Mouse (Mus musculus) mature B cell (primary cell): ENCODE results near the gene Ppp1r18.

Experiments
- in situ Hi-C: fragments of 300-500 bp; cut with MboI; formaldehyde crosslinking; loops from 2 replicates; pipeline ENCODE4 v1.14.3; 2019

Ppp1r18 gene

DNA sequence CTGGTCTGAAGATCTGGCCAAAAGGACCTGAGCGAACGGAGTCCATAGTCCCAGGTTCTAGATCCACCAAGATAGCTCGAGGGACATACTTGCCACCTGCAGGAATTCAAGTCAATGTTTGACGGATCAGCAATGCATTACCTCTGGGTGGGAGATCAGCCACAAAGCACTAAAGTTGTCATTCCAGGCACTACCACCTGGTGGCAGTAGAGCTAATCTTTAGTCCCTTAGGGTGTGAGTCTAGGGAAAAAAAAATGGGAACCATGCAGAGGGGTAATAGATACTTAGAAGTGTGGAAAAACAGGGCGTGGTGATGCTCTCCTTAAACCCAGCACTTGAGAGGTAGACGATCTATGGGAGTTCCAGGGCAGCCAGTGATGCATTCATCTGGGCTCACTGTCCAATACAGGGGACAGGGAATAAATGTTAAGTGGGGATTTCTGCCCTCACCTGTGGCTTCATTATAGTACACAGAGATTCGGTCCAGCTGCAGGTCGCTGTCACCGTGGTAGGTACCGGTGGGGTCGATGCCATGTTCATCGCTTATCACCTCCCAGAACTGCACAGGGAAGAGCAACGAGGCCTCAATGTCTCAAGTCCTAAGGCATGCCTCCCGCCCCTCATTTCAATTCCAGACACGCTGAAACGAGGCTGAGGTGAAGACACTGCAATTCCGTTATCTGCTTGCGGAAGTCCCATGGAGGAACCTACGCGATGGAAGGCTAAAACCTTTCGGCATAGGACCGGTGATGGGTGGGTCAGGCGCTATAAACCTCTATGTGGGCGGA is 29.0 kb upstream of the Ppp1r18 start:
- in situ Hi-C loops = loop anchor here (5.0 to 10.0 kb wide), 3 partner anchors 36 to 158 kb away; partner anchors contain the start of genes Mrps18b and Ppp1r10

DNA sequence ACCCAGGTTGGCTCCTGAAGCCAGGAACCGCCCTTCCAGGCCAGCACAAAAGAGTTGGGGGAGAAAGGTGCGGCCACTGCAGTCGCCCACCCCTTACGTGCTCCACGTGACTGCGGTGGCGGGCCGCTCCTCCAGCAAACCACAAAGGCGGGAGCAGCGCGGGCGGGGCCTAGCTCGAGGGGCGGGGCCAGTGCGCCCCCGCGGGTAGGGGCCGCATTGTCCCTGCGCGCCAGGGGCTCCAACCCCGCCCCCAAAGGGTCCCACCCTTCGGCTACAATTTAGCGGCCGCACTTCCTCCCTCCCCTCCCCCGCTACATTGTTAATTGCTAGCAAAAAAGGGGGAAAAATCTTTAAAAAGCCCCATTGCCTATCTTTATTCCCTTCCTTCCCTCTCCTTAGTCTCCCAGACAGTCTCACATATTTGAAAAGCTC is 28.4 kb upstream of the Ppp1r18 start:
- in situ Hi-C loops = loop anchor here (5.0 to 10.0 kb wide), 3 partner anchors 35 to 158 kb away; partner anchors contain the start of genes Mrps18b and Ppp1r10

DNA sequence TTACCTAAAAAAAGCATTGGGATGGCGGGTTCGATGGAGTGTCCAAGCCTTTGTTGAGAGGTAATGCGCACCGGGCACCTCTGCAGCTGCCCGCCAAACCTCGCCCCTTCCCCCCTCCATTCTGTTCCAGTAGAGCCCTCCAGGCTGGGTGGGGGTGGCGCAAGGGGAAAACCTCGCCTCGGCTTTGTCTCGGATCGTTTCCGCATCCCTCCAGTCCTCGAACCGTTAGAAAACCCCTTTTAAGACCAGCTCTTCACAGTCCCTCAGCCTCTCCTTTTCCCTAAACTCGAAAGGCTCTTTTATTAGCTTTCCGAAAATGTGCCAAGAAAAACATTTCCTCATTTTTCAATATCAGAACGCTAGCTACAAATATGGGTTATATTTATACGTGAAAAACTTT is 27.9 kb upstream of the Ppp1r18 start:
- in situ Hi-C loops = loop anchor here (5.0 to 10.0 kb wide), 3 partner anchors 35 to 157 kb away; partner anchors contain the start of genes Mrps18b and Ppp1r10

DNA sequence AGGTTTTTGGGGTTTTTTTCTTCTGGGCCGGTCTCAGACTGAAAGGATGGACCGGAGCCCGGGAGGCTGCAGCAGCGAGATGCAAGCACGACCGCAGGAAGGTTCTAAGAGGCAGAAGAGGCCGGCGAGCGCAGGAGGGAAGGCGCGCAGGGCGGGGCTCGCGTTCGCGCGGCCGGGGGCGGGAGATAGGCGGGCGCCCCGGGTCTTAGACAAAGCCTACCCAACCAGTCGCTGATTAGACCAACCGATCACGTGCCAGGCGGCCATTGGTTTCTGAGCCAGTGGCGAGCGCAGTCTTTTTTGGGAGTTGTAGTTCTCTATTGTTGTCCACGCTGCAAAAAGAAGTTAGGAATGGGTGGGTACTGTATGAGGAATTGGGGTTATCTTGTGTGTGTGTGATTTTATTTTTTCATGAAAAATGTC is 27.3 kb upstream of the Ppp1r18 start, which contains the start of gene Tubb5:
Gene Tubb5 (minus strand): TSS at position 185 of the 423 bp plus-strand sequence.
- in situ Hi-C loops = loop anchor here (5.0 to 10.0 kb wide), 3 partner anchors 34 to 157 kb away; partner anchors contain the start of genes Mrps18b and Ppp1r10

DNA sequence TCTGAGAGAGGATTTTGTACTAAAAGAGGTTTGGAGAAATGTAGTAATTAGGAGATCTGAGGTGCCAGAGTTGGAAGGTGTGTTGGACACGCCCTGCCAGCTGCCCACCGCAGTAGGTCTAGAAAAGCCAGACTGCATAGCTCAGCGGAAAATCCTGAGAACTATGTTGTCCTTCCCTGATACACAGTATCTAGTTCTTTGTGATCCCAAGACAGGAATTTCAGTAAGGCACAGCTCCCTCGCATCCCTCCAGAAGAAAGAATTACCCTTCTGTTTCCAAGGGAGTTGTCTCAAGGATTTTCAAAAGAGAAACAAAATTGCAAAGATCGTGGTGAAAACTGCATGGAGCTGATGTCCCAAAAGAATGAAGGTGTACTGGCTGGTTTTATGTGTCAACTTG is 26.8 kb upstream of the Ppp1r18 start:
- in situ Hi-C loops = loop anchor here (5.0 to 10.0 kb wide), 3 partner anchors 34 to 156 kb away; partner anchors contain the start of genes Mrps18b and Ppp1r10

DNA sequence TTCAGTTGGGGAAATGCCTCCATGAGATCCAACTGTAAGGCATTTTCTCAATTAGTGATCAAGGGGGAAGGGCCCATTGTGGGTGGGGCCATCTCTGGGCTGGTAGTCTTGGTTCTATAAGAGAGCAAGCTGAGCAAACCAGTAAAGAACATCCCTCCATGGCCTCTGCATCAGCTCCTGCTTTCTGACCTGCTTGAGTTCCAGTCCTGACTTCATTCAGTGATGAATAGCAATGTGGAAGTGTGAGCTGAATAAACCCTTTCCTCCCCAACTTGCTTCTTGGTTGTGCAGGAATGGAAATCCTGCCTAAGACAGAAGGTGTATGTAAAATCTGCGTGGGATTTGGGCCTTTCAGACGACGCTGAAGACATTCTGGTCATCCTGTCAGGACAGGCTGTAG is 26.4 kb upstream of the Ppp1r18 start:
- in situ Hi-C loops = loop anchor here (5.0 to 10.0 kb wide), 3 partner anchors 33 to 156 kb away; partner anchors contain the start of genes Mrps18b and Ppp1r10

DNA sequence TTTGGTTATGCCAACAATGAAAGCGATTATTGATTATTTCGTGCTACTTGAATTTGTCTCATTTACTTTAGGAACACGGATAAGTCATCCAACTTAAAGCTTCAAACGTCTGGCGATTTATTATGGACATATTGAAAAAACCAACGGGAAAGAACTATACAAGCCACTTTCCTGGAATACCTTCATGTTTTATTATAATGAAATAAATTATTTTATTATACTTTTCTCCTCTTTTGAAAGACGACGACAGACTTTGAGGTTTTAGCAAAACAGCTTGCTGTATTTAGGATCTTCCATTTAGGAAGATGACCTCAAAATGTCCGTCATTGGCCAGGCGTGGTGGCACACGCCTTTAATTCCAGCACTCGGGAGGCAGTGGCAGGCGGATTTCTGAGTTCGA is 24.8 kb upstream of the Ppp1r18 start:
- in situ Hi-C loops = no loop called here

DNA sequence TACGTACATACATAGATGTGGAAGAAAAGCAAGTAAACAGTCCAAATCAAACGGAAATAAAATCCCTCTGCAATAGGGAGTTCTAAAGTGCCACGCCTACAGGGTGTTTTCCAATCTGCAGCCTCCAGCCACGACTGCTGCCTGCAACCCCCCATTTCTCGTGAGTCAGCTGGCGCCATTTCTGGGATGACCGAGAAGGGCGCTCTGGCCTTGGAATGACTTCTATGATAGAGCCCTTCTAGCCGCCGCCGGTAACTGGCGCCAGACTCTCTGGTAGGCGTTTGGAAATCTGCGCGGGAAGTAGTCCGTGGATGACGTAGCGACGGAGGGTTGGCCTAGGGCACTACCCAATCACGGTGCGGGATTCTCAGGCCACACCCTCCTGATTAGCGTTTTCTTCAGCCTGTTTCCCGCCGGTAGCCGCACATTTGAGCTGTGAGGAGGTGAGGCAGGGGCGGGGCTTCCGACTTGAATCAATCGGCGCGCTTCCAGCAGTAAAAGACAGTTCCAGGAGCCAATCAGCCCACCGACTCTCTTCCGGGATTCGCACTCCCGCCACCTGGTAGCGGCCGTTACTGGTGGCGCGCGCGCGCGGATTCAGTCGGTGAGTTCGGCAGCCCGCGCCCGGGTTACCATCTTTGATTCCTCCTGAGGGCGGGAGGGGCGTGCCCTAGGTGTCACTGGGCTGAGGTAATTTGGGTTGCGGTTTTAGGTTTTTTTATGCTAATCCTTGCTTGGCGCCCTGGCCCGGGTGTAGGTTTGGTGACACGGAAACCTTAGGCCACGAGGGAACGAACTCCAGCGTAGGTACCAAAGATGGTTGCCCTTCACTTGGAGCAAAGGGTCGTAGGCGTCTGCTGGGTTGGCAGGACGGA is 24.1 kb upstream of the Ppp1r18 start, which contains the start of gene Mdc1:
Gene Mdc1 (plus strand): TSS at position 440 of the 875 bp plus-strand sequence.
- in situ Hi-C loops = no loop called here

DNA sequence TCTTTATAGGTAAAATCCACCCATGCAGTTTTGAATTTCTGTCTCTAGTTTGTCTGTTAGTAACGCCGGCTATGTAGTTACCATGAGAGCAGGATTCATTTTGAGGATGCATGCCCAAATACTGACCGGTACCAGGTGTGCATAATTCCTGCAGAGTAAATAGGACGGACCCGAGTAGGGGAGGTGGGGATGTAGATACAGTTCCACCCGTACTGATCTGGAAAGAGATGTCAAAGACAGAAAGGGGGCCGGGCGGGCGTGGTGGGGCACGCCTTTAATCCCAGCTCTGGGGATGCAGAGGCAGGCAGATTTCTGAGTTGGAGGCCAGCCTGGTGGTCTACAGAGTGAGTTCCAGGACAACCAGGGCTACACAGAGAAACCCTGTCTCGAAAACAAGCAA is 23.4 kb upstream of the Ppp1r18 start:
- in situ Hi-C loops = no loop called here

DNA sequence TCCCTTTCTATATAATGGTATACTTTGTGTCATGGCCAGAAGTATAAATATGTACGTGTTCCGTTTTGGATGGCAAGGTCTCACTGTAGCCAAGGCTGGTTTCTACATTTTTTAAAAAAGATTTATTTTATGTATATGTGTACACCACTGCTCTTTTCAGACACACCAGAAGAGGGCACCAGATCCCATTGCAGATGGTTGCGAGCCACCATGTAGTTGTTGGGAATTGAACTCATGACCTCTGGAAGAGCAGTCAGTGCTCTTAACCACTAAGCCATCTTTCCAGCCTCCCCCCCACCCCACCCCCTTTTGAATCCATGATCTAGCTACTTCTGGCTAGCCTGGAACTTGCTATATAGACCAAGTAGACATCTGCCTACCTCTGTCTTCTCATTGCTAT is 21.9 kb upstream of the Ppp1r18 start:
- in situ Hi-C loops = no loop called here

DNA sequence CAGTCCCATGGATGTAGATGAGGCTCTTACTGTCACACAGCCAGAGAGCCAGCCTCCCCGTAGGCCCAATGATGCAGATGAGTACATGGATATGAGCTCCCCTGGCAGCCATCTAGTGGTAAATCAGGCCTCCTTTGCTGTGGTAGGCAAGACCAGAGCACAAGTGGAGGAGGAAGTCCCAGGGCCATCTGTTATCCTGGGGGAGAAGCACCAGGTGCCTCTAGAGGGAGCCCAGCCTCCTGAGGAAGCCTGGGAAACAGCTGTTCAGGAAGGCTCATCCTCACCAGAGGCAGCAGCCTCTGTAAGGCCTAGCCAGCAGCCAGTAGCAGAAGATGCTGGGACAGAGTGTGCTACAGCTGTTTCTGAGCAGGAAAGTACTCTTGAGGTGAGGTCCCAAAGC is 17.3 kb upstream of the Ppp1r18 start:
- in situ Hi-C loops = no loop called here

DNA sequence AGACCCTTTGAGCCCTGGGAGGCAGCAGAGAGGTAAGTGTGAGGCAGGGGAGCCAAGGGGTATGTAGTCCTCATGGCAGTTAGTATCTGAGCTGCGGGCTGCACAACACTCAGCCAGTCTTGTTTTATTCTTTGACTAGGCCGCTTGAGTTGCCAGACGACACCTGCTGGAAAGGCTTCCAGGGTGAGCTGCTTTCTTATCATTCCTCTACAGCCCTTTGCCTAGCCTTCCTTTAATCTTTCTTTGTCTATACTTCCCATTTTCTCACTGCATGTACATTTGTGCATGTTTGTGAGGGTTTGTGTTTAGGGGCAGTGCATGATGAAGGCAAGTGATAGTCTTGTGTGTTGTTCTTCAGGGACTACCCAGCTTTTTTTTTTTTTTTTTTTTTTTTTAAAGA is 14.4 kb upstream of the Ppp1r18 start:
- in situ Hi-C loops = no loop called here

DNA sequence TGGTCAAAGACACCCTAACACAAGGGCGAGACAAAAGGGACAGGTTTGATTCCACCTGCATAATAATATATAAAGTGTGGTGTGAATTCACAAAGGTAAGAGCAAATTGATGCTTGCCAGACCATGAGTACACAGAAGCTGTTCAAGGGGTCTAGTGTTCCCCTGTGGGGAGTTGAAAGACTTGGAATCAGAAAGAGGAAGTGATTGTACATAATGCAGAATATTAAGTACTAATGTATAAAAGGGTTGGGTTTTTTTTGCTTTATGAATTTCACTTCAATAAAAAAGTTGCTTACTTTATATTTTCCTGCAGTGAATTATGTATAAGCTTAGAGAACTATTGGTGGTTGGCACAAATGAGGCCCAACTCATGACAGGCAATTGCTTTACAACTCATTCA is 6.0 kb upstream of the Ppp1r18 start:
- in situ Hi-C loops = no loop called here

DNA sequence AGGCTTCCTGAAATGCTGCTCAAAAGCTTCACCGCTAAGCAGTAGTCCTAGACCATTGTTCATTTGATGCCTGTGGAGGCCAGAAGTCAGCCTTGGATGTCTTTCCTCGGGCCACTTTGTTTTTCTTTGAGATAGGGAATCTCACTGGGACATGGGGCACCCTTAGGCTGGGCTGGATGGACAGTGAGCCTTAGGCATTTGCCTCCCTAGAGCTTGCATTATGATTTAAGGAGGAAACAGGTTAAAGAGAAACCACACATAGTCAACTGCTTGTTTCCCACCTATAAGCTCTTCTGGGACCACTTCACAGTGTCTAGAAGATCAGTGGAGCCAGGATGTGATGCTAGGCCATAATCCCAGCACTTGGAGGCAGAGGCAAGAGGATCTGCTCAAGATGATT is 5.6 kb upstream of the Ppp1r18 start:
- in situ Hi-C loops = no loop called here

DNA sequence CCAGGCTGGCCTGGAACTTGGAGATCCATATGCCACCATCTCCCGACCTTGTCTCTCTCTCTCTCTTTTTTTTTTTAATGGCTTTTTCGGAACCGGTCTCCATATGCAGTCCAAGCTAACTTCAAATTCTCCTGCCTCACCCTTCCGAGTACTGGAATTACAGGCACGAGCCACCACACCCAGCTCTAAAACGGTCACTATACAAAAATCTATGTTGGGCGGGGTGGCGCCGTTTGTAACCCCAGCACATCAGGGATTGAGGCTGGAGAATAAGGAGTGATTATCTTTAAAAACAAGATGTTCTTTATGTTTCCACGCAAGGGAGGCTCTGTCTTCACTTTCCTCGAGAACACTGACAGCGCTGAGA is 4.6 kb upstream of the Ppp1r18 start:
- in situ Hi-C loops = no loop called here

DNA sequence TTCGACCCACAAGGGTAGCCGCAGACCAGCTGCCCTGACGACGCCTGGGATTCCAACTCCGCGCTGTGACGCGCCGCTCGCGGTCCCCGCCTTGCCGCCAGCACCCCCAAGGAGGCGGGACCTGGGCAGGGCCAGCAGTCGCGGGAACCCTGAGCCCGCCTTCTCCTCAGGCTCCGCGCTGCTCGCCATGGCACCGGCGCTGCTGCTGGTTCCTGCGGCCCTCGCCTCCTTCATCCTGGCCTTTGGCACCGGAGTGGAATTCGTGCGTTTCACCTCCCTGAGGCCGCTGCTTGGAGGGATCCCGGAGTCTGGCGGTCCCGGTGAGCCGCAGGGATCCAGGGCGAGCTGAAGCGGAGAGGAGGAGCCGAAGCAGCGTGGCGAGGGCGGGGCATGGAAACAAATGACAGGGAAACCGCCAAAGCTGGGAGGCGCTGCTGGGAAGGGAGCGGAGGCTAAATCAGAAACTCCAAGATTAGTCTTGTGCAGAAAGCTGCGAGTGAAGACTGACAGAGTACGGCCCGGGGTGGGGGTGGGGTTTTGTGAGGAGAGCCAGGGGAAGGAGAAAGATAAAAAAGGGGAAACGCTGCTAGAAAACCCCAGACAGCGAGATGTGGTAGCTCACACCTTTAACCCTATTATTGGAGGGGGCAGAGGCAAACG is 4.1 kb upstream of the Ppp1r18 start, which contains the start of gene Nrm:
Gene Nrm (plus strand): TSS at position 121 of the 660 bp plus-strand sequence.
- in situ Hi-C loops = no loop called here

DNA sequence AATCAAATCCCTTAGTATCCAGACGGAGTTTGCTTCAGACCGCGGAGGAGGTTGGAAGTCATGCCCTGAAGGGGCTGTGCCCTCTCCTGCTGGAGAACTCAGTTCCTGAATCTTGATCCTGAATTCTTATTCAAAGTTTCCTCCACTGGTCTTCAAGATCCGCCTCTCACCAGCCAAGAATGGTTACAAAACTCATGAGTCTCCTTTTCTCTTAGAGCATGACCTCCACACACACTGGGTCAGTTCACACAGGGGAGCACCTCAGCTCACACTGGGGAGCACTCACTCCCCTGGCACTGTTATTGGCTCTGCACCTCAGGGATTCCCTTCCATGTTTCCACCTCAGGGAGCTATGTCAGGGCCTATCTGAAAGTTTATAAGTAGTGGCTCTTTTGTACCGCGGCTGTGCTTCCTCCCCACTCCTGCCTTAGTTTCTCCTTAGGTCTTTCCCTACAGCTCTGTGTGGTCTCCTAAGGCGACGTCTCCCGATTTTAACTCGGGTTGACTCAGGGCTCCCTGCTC is 500 bp upstream of the Ppp1r18 start:
- in situ Hi-C loops = no loop called here

DNA sequence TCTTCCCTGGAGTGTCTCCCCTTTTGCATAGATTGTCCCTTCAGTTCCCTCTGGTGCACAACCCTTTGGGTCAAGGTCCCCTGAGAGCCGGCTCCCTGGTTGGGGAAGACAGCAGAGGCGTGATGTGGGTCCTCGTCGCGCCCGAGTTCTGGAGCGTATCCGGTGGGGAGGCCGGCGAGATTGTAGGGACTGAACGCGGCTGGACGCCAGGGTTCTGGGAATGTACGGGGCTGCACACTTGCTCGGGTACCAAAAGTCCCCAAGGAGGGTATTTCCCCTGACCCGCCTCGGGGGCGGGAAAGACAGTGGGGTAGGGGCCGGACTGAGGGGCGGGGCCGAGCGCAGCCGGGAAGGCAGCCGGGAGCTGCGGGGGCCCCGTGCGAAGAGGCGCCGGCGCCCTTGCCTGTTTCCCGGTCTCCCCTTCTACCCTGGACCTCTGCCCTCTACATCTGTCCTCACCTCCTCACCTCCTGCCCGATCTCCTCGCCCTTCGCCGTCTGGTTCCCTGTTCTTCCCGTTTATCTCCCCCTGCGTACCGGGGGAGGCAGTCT is 963 bp downstream of the Ppp1r18 start:
- in situ Hi-C loops = no loop called here

DNA sequence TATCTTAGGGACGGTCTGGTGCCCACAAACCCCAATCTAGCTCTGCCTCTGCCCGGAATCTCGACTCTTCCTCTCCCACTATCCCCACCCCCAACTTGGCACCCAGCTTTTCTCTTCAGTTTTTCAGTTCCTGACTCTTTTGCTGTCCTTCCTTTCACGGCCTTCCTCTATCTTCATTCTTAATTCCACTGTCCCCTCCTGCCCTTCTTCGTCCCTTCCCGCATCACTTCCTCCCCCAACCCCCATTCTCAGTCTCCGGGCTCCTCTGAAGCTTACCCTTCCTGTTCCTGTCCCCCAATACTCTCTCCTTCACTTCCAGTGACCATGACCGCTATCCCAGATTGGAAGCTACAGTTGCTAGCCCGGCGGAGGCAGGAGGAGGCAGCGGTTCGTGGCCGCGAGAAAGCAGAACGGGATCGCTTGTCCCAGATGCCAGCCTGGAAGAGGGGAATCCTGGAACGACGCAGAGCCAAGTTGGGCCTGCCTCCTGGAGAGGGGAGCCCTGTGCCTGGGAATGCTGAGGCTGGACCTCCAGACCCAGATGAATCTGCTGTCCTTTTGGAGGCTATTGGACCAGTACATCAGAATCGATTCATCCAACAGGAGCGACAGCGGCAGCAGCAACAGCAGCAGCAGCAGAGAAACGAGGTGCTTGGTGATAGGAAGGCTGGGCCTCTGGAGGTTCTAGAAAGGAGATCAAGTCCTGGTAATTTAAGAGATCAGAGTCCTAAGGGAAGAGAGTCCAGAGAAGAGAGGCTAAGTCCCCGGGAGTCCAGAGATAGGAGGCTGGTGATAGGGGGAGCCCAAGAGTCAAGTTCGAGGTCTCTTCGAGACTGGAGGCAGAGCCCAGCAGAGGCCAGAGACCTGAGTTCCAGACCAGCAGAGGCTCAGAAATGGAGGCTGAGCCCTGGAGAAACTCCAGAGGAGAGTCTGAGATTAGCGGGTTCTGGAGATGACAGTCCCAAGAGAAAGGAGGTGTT is 1.8 kb downstream of the Ppp1r18 start:
- in situ Hi-C loops = no loop called here
